Mouse (Mus musculus) layer of hippocampus, adult 18-20 months (tissue): ENCODE measurements around the gene Cript. TPM values are rescaled to one million over a fixed set of nuclear protein-coding genes. Genes with fewer than 3 reads are reported as not detected.

Experiments
- total RNA-seq, 2 experiments: library from RNA; stranded (reverse); gene quantifications; 2 replicates each; pipeline ENCODE4 v1.2.3; 2021

Gene Cript
- total RNA-seq, 2 experiments from 2014 or later: 54.0 to 57.2 TPM

Other genes with a start within 250 kb of the Cript start
- gene Tmem247, start 108.2 kb upstream of the Cript start, total RNA-seq: not detected
- gene Atp6v1e2, start 77.7 kb upstream of the Cript start, total RNA-seq: not detected
- 10 to 100 TPM; 39.0 to 48.0 TPM for gene Rhoq, start 62.5 kb upstream of the Cript start, total RNA-seq
- gene Pigf, start 144 bp upstream of the Cript start, total RNA-seq: 10 to 100 TPM; 14.7 to 16.2 TPM
- 100 to 1,000 TPM; 114 TPM for gene Socs5, start 82.1 kb downstream of the Cript start, total RNA-seq
- 10 to 100 TPM; 69.7 to 73.0 TPM for gene Mcfd2, start 240.4 kb downstream of the Cript start, total RNA-seq